Mouse (Mus musculus): ENCODE data around the gene Gm28047. TPM values are rescaled to one million over a fixed set of nuclear protein-coding genes. Genes with fewer than 3 reads are reported as not detected.

Gene Gm28047
- 0.33 TPM in 1 of 2 replicates, not detected in the other for polyA plus RNA-seq (2021; fragmentation: Nextera tagmentation)
- long read RNA-seq, experiment 1: 0 reads
- long read RNA-seq, experiment 2: 0 reads

DNA sequence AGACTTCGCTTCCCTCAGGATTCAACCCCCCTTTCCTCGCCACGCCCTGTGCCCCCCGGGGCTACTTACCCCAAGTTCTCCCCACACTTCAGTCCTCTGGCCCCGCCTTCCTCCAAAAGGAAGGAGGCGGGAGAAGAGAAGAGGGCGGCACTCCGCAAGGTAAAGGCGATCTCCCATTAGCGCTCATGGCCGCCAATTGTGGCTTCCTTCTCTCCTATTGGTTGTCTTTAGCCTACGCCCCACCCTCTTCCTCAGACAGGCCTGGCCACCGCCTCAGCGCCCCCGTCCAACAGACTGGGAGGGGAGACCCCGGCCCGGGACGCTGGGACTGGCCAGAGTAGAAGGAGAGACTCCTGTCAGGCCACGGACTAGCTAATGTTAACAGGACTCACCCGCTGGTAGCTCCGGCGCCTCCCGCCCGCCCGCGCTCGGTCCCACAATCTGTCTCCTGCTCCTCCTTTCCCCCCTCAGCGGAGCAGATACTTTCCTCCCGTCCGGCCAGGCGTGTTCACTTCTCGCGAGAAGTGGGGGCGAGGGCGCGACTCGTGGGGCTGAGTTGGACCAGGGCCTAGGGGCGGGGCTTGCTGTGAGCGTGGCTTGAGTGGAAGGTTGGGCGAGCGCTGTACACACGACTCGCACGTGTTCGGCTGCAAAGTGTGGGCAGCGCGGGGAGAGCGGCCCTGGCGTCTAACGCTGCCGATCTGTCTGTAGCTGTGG is at the start of gene Gm28047, which contains the start of gene Atf7:
Gene Gm28047 (minus strand): TSS at position 98 of the 717 bp plus-strand sequence.
Gene Atf7 (minus strand): TSS at position 495 of the 717 bp plus-strand sequence.

DNA sequence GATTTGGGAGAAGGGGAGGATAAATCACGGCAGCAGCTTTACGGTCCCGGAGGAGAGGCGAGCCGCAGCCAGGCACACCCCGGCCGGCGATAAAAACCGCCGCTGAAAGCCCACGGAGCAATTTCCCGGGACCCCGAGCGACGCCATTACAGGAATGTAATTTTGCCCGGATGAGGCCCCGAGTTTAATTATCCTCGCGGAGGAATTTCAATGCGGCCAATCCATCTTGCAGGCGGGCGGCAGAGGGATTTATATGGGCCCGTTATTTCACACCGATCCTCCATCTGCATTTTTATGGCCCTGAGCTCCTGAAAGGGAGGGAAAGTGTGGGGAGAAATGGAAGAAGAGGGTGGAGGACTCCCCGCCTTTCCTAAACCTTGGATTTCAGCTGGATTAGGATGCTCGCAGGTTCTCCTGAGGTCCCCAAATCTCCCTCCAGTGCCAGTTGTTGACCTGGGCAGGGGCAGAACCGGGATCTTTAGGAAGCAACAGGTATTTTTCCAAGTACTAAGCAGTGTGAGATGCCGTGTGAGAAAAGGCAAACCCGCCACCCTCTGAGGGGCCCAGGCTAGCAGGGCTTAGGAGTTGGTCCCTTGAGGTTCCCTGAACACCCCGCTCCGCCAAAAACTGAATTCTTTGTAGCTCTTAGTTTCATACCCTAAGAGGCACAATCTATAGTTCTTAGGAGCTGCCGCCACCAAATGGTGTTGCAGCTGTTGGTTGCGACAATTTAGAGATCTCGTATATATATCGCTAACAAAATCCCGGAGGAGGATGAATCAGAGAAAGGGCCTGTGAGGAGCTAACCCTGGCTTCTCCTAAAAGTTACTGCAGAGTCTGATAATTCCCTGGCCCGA is 47.6 kb upstream of the Gm28047 start, which contains the start of gene Atp5g2:
Gene Atp5g2 (minus strand): TSS at position 138 of the 857 bp plus-strand sequence.

DNA sequence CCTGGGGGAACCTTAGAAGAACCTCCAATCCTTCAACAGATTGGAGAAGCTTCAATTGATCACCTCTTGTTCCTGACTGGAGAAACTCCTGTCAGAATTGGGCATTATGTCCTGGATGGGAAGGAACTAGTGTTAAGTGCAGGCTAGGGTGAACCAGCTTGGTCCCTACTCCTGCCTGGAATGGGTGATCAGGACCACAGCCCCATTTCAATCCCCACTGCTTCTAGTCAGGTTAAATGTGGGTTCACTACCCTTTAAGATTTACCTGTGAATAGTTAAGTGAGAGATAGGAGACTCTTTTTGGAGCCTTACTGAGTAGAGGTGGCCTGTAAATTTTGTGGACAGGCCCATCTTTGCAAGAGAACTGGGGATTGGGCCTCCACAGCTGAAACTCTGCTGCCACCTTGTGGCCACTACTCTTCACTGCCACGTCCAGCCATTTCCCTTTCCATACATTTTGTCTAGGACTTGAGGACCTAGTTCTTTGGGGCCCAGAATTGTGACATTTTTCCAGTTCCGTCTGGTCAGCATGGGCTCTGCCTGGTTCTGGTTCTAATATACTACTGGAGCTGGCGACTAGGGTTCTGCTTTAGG is 99.9 kb downstream of the Gm28047 start, which contains the start of gene Npff:
Gene Npff (minus strand): TSS at position 51 of the 594 bp plus-strand sequence.

DNA sequence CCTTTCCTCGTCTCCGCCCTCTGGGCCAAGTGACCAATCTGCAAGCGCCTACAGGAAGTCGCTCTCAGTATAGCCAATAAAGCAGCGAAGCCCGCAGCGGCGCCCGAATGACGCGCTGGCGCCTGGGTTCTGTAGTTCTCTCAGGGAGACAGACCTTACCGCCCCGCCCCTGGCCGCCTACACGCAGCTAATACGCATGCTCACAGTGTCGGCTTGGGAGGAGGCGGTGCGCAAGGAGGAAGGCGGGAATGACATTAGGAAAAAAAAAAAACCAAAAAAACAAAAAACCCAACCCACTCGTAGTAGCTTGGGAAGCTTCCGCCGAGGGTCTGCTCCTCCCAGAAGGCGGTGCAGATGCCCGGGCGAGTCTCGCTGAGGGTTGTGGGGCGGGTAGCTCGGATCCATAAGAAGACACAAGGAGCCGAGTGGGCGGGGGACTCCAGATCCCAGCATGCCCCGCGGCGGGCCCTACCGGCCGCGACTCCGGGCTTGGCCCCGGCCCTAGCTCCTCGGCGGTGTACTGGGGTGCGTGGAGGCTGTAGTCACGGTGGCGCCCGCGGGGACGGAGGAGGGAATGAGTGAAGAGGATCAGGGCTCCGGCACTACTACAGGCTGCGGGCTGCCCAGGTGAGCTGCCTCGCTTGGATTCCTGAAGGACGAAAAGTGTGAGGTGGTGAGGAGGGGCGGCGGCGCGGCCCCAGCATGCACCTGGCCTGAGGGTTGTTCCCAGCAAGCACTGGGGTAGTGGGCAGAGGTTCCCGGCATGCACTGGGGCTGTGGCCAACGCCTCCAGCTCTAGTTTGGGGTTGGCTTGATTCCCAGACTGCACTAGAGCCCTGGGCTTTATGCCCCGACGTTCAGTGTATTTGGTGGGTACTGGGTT is 106.7 kb downstream of the Gm28047 start, which contains the start of gene Tarbp2:
Gene Tarbp2 (plus strand): TSS at position 217 of the 883 bp plus-strand sequence.

DNA sequence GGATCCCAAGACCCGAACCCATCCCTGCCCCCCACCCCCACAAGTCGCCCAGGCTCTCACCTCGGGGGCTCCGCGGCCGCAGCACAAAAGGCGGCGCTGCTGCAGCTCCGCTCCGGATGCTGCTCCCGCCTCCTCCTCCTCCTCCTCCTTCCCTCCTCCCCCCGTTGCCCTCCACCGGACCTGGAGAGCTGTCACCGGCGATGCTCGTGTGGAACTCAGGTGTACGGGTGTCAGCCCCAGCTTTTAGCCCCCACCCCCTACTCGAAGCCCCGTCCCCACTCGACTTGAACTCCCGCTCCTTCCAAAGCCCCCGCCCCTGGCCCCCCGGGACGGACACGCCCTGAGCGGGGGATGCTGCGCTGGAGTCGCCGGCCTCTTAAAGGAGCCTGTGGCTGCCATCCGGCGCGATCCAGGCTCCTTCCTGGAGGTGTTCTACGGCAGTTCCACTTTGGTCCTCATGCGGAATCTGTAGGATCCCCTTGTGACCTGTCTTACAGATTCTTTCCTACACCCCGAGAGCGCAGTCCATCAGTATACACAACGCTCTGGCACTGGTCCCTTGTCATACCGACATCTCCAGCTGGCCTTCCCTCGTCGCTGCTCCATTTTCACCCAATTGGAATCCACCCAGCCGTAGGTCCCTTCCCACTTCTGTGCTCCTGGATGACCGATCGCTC is 108.0 kb downstream of the Gm28047 start, which contains the start of gene Map3k12:
Gene Map3k12 (minus strand): TSS at position 337 of the 677 bp plus-strand sequence.

DNA sequence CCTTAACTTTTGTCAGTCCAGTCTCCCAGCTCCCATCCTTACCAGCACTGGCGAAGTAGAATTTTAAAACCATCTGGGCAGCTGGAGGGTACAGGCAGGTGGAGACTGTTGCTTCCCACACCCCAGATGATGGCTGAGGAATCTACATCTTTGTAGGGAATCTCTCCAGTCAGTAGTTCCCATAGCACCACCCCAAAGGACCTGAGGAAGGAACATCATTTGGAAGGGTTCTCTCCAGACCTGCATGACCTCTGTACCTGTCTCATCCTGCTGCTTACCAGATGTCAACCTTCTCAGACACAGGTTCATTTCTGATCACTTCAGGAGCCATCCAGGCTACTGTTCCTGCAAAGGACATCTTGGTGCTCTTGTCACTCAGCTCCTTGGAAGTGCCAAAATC is 121.4 kb downstream of the Gm28047 start, which contains the start of gene Gm10337:
Gene Gm10337 (plus strand): TSS at position 276 of the 400 bp plus-strand sequence.

Other genes with a start within 250 kb of the Gm28047 start
- 0.85 and 2.6 TPM in 2 replicates for gene Sp1, start 218.9 kb downstream of the Gm28047 start, polyA plus RNA-seq (2021; fragmentation: Nextera tagmentation)
- gene Amhr2, start 179.7 kb downstream of the Gm28047 start, polyA plus RNA-seq (2021; fragmentation: Nextera tagmentation): 0.69 and 1.3 TPM in 2 replicates
- 77.7 and 88.3 TPM in 2 replicates for gene Prr13, start 166.0 kb downstream of the Gm28047 start, polyA plus RNA-seq (2021; fragmentation: Nextera tagmentation)
- 104 and 109 TPM in 2 replicates for gene Pcbp2, start 154.5 kb downstream of the Gm28047 start, polyA plus RNA-seq (2021; fragmentation: Nextera tagmentation)
- not detected in 2 replicates for gene Gm10337, start 121.3 kb downstream of the Gm28047 start, polyA plus RNA-seq (2021; fragmentation: Nextera tagmentation)
- gene Map3k12, start 108.0 kb downstream of the Gm28047 start, polyA plus RNA-seq (2021; fragmentation: Nextera tagmentation): 29.5 and 31.4 TPM in 2 replicates
- gene Tarbp2, start 106.9 kb downstream of the Gm28047 start, polyA plus RNA-seq (2021; fragmentation: Nextera tagmentation): 15.8 and 18.3 TPM in 2 replicates
- gene Npff, start 100.1 kb downstream of the Gm28047 start, polyA plus RNA-seq (2021; fragmentation: Nextera tagmentation): 0.74 and 0.83 TPM in 2 replicates
- gene Atf7, start 397 bp upstream of the Gm28047 start, polyA plus RNA-seq (2021; fragmentation: Nextera tagmentation): 12.4 and 20.9 TPM in 2 replicates
- 337 and 356 TPM in 2 replicates for gene Atp5g2, start 47.3 kb upstream of the Gm28047 start, polyA plus RNA-seq (2021; fragmentation: Nextera tagmentation)
- 38.9 and 44.3 TPM in 2 replicates for gene Calcoco1, start 97.1 kb upstream of the Gm28047 start, polyA plus RNA-seq (2021; fragmentation: Nextera tagmentation)

Data from left cerebral cortex, adult 6 months (tissue).